Mouse (Mus musculus) c-Kit-positive CD71-positive TER-119-positive erythroid progenitor cells, embryonic 14.5 days (primary cell): Measurements from ENCODE around the gene S100a13.
A peak's percentile ranks its signal among the peaks of the same experiment; 100 is the strongest.

ENCODE experiments used
- DNase-seq: peaks from one replicate; pipeline ENCODE4 v3.0.0-alpha.2; 2013; ENCODE audit warnings: low spot score

Gene S100a13

GRCm38 (mm10) chr3:90513796-90514590 lies at the start of gene S100a13, which contains the start of gene S100a1:
S100a13 (plus strand) TSS chr3:90514435.
S100a1 (minus strand) TSS chr3:90514392.
- DNase-seq: peak; percentile 35

- DNase-seq: no peak
Measured at GRCm38 (mm10) chr3:90464552-90465080, 49.6 kb upstream of the S100a13 start.

- no peak for DNase-seq
Measured at GRCm38 (mm10) chr3:90465081-90465685, 49.1 kb upstream of the S100a13 start.

GRCm38 (mm10) chr3:90465686-90466310 lies 48.4 kb upstream of the S100a13 start, which contains the start of gene Npr1:
Npr1 (minus strand) TSS chr3:90465866.
- DNase-seq: no peak

GRCm38 (mm10) chr3:90466311-90466766 lies 47.9 kb upstream of the S100a13 start:
- DNase-seq: peak; percentile 42

GRCm38 (mm10) chr3:90467618-90468300 lies 46.5 kb upstream of the S100a13 start:
- DNase-seq: no peak

- peak; percentile 55 for DNase-seq
Measured at GRCm38 (mm10) chr3:90472213-90472612, 42.0 kb upstream of the S100a13 start.

- DNase-seq: no peak
Measured at GRCm38 (mm10) chr3:90475151-90475830, 38.9 kb upstream of the S100a13 start.

GRCm38 (mm10) chr3:90475831-90476611 lies 38.2 kb upstream of the S100a13 start, which contains the start of gene Ilf2:
Ilf2 (plus strand) TSS chr3:90476126.
- peak; percentile 98 for DNase-seq

- DNase-seq: no peak
Measured at GRCm38 (mm10) chr3:90486998-90487397, 27.2 kb upstream of the S100a13 start.

- no peak for DNase-seq
Measured at GRCm38 (mm10) chr3:90488576-90488975, 25.7 kb upstream of the S100a13 start.

- DNase-seq: peak; percentile 93
Measured at GRCm38 (mm10) chr3:90490696-90491256, 23.5 kb upstream of the S100a13 start, which contains the start of gene Snapin. Snapin (minus strand) TSS chr3:90491033.

GRCm38 (mm10) chr3:90491350-90491749 lies 22.9 kb upstream of the S100a13 start:
- no peak for DNase-seq

- no peak for DNase-seq
Measured at GRCm38 (mm10) chr3:90493831-90494540, 20.2 kb upstream of the S100a13 start.

GRCm38 (mm10) chr3:90495850-90496525 lies 18.2 kb upstream of the S100a13 start:
- no peak for DNase-seq

- DNase-seq: no peak
Measured at GRCm38 (mm10) chr3:90497597-90497996, 16.6 kb upstream of the S100a13 start.

GRCm38 (mm10) chr3:90503444-90503843 lies 10.8 kb upstream of the S100a13 start:
- no peak for DNase-seq

- DNase-seq: no peak
Measured at GRCm38 (mm10) chr3:90505216-90505615, 9.0 kb upstream of the S100a13 start.

GRCm38 (mm10) chr3:90506362-90506761 lies 7.9 kb upstream of the S100a13 start:
- no peak for DNase-seq
